In genomic region chr5:139681832-139682630, GRCm38 (mm10) we compare ENCODE assay signal across 11 mouse cellular contexts. TPM values are rescaled to one million over a fixed set of nuclear protein-coding genes. Genes with fewer than 3 reads are reported as not detected.
DNase-seq lines count a peak whose midpoint lies in the region; ATAC-seq lines count a peak whose summit lies in the region.
"Had no signal": no experiment of that assay in that cellular context is flagged by ENCODE, and none has a peak within 500 bp of the region (broad histone marks: within the 10 kb centered on the region; RNA-seq: fewer than 3 reads in every experiment).

No protein-coding gene starts in this region.

- H3K4me3 ChIP-seq in lung, embryonic 16.5 days (ENCODE audit: low read length): no peak overlapping the region
- H3K4me3 ChIP-seq in forebrain, embryonic 11.5 days (ENCODE audit: low read depth, low read length): no peak overlapping the region
- H3K4me3 ChIP-seq in limb, embryonic 12.5 days (replicated peaks): no peak overlapping the region
- no peak overlapping the region for H3K4me3 ChIP-seq in neural tube, embryonic 15.5 days (replicated peaks)

- H3K27ac ChIP-seq in lung, embryonic 16.5 days (ENCODE audit: low read length): no peak overlapping the region
- peak overlapping the region; percentile 48; the same call in 1 of the 2 replicates for H3K27ac ChIP-seq in forebrain, embryonic 11.5 days (ENCODE audit: low read depth, low read length)
- H3K27ac ChIP-seq in limb, embryonic 12.5 days: peak overlapping the region; percentile 72
- H3K27ac ChIP-seq in neural tube, embryonic 15.5 days (replicated peaks): peak overlapping the region; percentile 85

- no peak for DNase-seq in lung, postnatal 14 days
- DNase-seq in forebrain, embryonic 11.5 days (ENCODE audit: low spot score): peak; percentile 84
- no peak for DNase-seq in urinary bladder, adult 2 months (ENCODE audit: low spot score)
- no peak for DNase-seq in cerebellum, adult 11 months
- DNase-seq: cerebellum, postnatal 36 days; kidney, adult 11 months; thymus, postnatal 36 days had no signal

- peaks cover 16% of the 10 kb centered on the region for H3K4me1 ChIP-seq in lung, embryonic 16.5 days (replicated peaks; ENCODE audit: control insufficient read depth, insufficient read depth, low read length)
- peaks cover 15% of the 10 kb centered on the region for H3K4me1 ChIP-seq in forebrain, embryonic 11.5 days (replicated peaks; ENCODE audit: control insufficient read depth, insufficient read depth, low read length)
- H3K4me1 ChIP-seq in limb, embryonic 12.5 days (replicated peaks): peaks cover 36% of the 10 kb centered on the region
- H3K4me1 ChIP-seq in neural tube, embryonic 15.5 days: peaks cover 30% of the 10 kb centered on the region

- peak; percentile 32; the same call in 1 of the 2 replicates for ATAC-seq in lung, embryonic 16.5 days (ENCODE audit: low read depth)
- ATAC-seq in forebrain, embryonic 11.5 days (replicated peaks; ENCODE audit: low FRiP score): peak; percentile 83
- no peak for ATAC-seq in limb, embryonic 12.5 days (ENCODE audit: insufficient number of reproducible peaks, insufficient read depth, low FRiP score, low TSS enrichment, low read depth)
- ATAC-seq in neural tube, embryonic 15.5 days (ENCODE audit: low FRiP score): peak; percentile 79
- no peak for ATAC-seq in inflammation-experienced regulatory T-cells, adult 6 months

- no peaks in the 10 kb centered on the region for H3K9me3 ChIP-seq in lung, embryonic 16.5 days (ENCODE audit: control insufficient read depth, low read length)
- no peaks in the 10 kb centered on the region for H3K9me3 ChIP-seq in forebrain, embryonic 11.5 days (ENCODE audit: control insufficient read depth, low read length)
- no peaks in the 10 kb centered on the region for H3K9me3 ChIP-seq in limb, embryonic 12.5 days
- no peaks in the 10 kb centered on the region for H3K9me3 ChIP-seq in neural tube, embryonic 15.5 days (replicated peaks)

- H3K27me3 ChIP-seq in lung, embryonic 16.5 days (ENCODE audit: control insufficient read depth, insufficient read depth, low read depth, low read length): peaks cover 13% of the 10 kb centered on the region
- peaks cover 58% of the 10 kb centered on the region for H3K27me3 ChIP-seq in forebrain, embryonic 11.5 days (ENCODE audit: control insufficient read depth, insufficient read depth, low read length)
- H3K27me3 ChIP-seq in limb, embryonic 12.5 days: peaks cover 92% of the 10 kb centered on the region
- H3K27me3 ChIP-seq in neural tube, embryonic 15.5 days (replicated peaks): peaks cover 52% of the 10 kb centered on the region

- WGBS in lung, embryonic 16.5 days: 4% methylated on average over 20 of the region's 20 CpGs
- WGBS in forebrain, embryonic 11.5 days: 2% methylated on average over 20 of the region's 20 CpGs
- 4% methylated on average over 20 of the region's 20 CpGs for WGBS in limb, embryonic 12.5 days
- 1% methylated on average over 20 of the region's 20 CpGs for WGBS in neural tube, embryonic 15.5 days

- H3K36me3 ChIP-seq in lung, embryonic 16.5 days (ENCODE audit: control insufficient read depth, insufficient read depth, low read length): no peaks in the 10 kb centered on the region
- H3K36me3 ChIP-seq in forebrain, embryonic 11.5 days (ENCODE audit: control insufficient read depth, insufficient read depth, low read length): no peaks in the 10 kb centered on the region
- no peaks in the 10 kb centered on the region for H3K36me3 ChIP-seq in limb, embryonic 12.5 days
- no peaks in the 10 kb centered on the region for H3K36me3 ChIP-seq in neural tube, embryonic 15.5 days

- H3K9ac ChIP-seq in lung, embryonic 16.5 days (ENCODE audit: low read length): no peak overlapping the region
- no peak overlapping the region for H3K9ac ChIP-seq in forebrain, embryonic 11.5 days (ENCODE audit: low read length)
- no peak overlapping the region for H3K9ac ChIP-seq in limb, embryonic 12.5 days (replicated peaks)
- peak overlapping the region; percentile 23; the same call in 1 of the 2 replicates for H3K9ac ChIP-seq in neural tube, embryonic 15.5 days (replicated peaks)

- no peak overlapping the region for H3K4me2 ChIP-seq in lung, embryonic 16.5 days (ENCODE audit: low read depth, low read length)
- H3K4me2 ChIP-seq in forebrain, embryonic 11.5 days (ENCODE audit: low read depth, low read length, severe bottlenecking): peak overlapping the region; percentile 1; the same call in 1 of the 2 replicates
- H3K4me2 ChIP-seq in limb, embryonic 12.5 days: peak overlapping the region; percentile 34
- peak overlapping the region; percentile 34 for H3K4me2 ChIP-seq in neural tube, embryonic 15.5 days

RNA-seq across cellular contexts. Expression of gene Micall2, which starts 54.1 kb away (rescaled TPM):
- 3.7 and 4.0 TPM in 2 replicates for polyA plus RNA-seq in lung, embryonic 16.5 days (2015; fragmentation: Nextera tagmentation; extraction: Ambion mirVana)
- 5.4 and 6.7 TPM in 2 replicates for polyA plus RNA-seq in forebrain, embryonic 11.5 days (2014; fragmentation: Nextera tagmentation; extraction: Ambion mirVana)
- 6.5 and 6.8 TPM in 2 replicates for polyA plus RNA-seq in limb, embryonic 12.5 days (2016; fragmentation: Nextera tagmentation; extraction: Ambion mirVana)
- polyA plus RNA-seq in neural tube, embryonic 15.5 days (2015; fragmentation: Nextera tagmentation; extraction: Ambion mirVana): 8.4 and 8.5 TPM in 2 replicates
- polyA plus RNA-seq in urinary bladder, adult 2 months (2012; rRNA removed): 7.1 and 8.3 TPM in 2 replicates
- not detected for polyA plus RNA-seq in inflammation-experienced regulatory T-cells, adult 6 months (2017; shearing (Covaris generic))

Comparison
In these comparisons a context has a peak if more than half of its experiments do, and no peak if none do; other contexts are left out.
1. ATAC-seq: peak in lung, embryonic 16.5 days (single experiment), forebrain, embryonic 11.5 days (single experiment) and neural tube, embryonic 15.5 days (single experiment); none in limb, embryonic 12.5 days (single experiment) and inflammation-experienced regulatory T-cells, adult 6 months (single experiment).